Mouse (Mus musculus) ES-E14 (cell line): ENCODE measurements around the gene Hrnr.

ENCODE experiments used
- CHD2 ChIP-seq: IDR thresholded peaks from 2 replicates; pipeline ENCODE4 v1.6.1; 2014; ENCODE audit warnings: mild to moderate bottlenecking, low read depth, low read length, inconsistent platforms
- MAFK ChIP-seq: IDR thresholded peaks from 2 replicates; pipeline ENCODE4 v1.6.1; 2014; ENCODE audit warnings: mild to moderate bottlenecking, low read depth, low read length, inconsistent platforms; ENCODE audit not compliant: insufficient read depth
- ZC3H11A ChIP-seq: IDR thresholded peaks from 2 replicates; pipeline ENCODE4 v1.6.1; 2012; ENCODE audit warnings: low read depth, mild to moderate bottlenecking, inconsistent platforms, low read length, borderline replicate concordance
- ZNF384 ChIP-seq: IDR thresholded peaks from 2 replicates; pipeline ENCODE4 v1.6.1; 2012; ENCODE audit warnings: low read depth, low read length, inconsistent platforms

GRCm38 (mm10) chr3:93346896-93347295 is 27.3 kb downstream of the Hrnr start:
- TF ChIP-seq ZC3H11A (no peak), CHD2 (no peak), MAFK (no peak), ZNF384 (no peak)
